Mouse (Mus musculus) adrenal gland, postnatal 4 days (tissue): ENCODE results near the gene Cdk17. TPM values are rescaled to one million over a fixed set of nuclear protein-coding genes. Genes with fewer than 3 reads are reported as not detected.

ENCODE experiments used
- DNase-seq, 2 experiments: peaks; one replicate each; pipeline ENCODE4 v3.0.0; 2021 to 2022; ENCODE audit warnings: low spot score in 2 of 2, mixed read lengths in 2 of 2
- total RNA-seq, 2 experiments: library from RNA; stranded (reverse); gene quantifications; 2 replicates each; pipeline ENCODE4 v1.2.3; 2021

Gene Cdk17
- total RNA-seq, 2 experiments from 2014 or later: 30.5 to 33.1 TPM

DNA sequence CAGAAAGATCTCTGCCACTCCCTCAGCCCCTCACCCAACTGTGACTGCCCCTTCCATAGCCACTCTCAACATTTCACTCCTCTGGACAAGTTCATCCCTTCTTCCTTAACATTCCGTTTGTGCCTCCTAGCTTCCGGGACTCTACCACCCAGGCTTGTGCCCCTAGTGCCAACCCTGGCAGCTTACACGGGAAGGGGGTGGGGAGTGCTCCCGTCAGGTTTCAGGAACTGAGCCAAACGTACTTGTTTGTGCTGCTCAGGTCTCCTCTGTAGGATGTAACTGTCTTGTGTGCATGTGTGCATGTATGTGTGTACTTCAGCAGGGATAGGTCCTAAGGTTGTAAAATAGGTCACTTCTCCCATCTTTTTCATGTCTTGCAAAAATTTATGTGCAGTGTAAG lies 99.2 kb downstream of the Cdk17 start:
- no peak for DNase-seq

DNA sequence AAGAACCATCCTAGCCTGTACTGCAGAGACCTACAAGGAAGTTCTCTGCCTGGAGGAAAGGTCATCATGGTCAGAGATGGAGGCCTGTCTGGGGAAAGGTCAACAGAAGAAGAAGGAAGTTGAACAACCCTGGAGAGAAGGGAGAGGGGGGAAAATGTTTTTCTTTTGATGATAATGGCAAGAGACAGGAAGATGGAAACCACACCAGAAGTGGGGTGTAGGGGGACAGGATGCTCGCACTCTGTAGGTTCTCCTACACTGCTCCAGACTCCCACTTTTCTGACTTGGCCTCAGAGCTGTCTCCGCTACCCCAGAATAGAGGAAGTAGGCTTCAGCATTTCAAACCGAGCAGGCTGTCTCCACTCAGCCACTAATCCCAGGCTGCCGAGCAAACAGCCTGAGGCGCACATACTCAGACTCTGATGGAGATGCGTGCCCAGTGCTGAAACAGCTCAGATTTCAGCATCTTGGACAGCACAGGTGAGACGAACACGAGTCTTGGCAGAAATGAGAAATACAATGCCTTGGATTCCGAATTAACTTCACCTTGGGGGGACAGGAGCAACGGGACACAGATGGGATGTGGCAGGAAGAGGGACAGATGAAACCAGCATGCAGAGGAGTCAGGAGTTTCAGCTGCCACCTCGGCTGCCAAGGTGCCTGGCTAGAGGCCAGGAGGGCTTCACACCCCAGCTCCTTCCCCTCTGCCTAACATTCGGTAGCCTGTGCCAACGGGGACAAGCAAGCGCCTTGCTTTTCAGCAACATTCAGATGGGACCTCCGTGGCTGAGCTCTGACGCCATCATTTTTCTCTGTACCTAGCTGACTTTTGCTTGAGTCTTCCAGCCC lies 100.7 kb downstream of the Cdk17 start:
- DNase-seq: no peak

DNA sequence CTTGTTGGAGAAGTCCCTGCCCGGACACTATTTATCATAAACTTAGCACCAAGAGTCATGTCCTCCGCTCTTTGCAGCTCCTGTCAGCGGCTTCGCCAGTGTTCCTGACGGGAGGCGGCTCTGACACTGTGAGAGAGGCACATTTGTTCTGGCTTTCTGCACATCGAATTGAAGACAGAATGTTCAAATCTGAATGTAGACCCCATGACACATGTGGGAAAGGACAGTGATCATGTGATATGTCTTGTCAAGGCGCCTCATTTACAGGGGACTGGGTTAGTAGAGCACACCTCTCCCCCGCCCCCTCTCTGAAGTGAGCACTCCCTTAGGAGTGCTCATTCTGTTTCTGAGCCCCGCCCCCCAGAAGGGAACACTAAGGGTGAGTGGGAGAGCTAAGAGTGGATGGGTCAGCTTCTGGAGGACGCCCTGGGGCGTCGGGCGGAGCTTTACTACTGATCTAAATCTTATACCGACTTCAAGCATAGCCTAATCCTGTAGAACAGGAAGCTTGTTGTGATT lies 101.4 kb downstream of the Cdk17 start:
- DNase-seq: no peak

DNA sequence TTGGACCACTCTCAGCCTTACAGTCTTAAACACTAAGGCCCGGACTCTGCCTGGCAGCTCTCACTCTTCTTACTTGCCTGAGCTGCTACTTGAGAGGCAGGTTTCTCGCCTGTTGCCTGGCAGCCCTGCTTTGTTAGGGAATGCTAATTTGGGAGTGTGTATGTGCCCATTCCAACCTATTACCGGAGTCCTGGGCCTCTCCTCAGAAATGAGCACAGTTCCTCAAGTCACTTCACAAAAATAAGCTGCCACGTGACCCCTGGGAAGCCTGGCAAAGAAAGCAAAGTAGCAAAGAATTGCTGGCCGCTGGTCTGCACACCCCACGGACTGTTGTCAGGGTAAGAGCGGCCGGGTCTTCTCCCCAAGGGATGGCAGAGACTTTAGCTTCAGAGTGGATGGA lies 102.8 kb downstream of the Cdk17 start:
- DNase-seq: no peak

DNA sequence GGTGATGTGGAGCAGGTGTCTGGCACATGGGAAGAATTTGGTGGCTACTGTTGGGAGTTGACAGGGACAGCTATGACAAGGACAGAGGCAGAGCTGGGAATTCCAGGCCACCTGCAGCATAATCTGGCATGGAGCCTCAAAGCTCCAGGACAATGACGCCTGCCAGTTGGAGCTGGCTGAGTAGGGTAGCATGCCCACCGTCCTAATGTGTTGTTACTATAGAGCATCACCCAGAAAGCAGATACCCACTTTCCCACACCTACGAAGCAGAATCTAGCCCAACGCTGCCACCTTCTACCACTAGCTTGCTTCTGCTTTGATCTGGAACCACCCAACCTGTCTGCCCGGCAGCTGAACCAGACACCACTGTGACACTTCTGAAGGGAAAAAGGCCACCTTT lies 103.3 kb downstream of the Cdk17 start:
- no peak for DNase-seq

DNA sequence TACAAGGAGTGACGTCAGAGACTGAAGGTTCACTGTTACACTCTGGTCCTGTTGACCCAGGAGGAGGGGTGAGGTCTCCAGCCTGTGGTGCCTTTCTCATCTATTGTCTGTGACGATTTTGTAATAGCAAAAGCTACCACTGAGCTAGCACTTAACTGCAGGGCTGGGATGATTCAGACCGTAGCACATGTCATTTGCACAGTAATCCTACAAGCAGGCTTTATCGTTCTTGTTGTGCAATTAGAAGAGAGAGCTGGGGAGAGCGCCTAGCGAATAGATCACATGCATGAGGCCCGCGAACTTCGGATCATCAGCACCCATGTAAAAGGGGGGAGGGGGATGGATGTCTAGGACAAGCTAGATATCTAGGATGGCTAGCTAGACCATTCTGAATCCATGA lies 105.2 kb downstream of the Cdk17 start:
- no peak for DNase-seq

DNA sequence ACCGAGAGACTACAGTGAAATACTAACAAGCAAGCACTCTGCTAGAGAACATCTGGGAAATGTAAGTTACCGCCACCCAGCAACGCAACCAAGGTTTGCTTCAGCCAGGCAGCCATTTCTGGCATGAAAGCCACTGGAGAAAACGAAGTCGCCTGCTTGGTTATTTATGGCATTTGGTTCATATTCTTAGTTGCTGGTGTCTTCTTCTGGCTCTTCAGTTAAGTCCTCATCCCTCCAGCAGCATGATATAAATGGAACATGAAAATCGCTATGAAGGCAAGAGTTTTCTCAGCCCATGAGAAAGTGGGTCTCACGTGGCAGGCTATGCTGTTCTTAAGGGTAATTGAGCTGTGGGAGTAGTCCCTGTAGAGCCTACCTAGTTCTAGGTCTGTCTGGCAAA lies 105.8 kb downstream of the Cdk17 start:
- DNase-seq: no peak

DNA sequence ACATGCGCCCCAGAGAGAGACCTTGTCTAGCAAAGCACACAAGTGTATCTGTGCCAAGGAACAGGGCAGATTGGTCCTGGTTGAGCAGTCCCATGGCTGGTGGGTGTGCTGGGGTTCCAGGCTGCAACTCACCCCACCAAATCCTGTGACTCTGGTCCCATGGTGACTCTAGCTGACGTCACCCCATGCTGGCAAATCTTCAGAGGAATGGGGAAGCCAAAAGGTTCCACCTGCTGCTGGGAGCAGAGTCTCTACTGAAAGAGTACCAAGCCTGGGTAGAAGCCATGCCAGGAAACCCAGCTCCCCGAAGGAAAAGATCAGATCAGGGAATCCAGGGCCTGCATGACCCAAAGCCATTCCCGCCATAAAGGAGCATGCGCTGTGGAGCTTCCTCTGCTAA lies 106.8 kb downstream of the Cdk17 start:
- DNase-seq: no peak

DNA sequence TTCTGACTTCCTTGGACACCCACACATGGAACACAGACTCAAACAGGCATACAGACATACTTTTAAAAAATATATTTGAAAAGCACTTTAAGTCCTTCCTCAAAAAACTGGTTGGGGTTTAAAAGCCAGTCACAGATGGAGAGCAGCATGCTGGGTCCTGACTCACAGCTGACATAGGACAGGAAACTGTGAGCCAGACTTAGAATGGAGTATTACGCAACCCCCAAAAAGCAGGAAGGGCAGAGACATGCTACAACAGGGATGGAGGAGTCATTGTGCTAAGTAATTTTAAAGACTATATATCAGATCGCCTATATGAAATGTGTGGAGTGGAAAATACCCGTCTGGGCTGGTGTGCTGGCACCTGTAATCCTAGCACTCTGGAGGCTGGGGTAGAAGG lies 107.7 kb downstream of the Cdk17 start:
- no peak for DNase-seq

DNA sequence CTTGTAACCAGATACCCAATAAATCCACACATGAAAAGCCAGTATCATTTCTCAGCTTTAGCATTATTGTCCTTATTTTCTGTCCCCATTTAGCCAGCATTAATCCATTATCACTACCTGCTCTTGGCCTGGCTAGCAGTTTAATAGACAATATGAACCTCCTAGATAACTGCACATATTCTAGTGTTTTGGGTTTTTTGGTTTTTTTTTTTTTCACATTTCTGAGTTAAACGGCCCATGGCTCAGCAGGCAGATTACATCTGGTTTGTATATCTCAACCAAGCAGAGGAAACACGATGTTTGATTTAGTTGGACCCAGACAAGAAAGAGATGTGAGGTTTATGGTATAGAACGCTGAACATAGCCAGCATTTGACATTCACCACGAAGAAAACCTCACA lies 109.1 kb downstream of the Cdk17 start:
- no peak for DNase-seq

DNA sequence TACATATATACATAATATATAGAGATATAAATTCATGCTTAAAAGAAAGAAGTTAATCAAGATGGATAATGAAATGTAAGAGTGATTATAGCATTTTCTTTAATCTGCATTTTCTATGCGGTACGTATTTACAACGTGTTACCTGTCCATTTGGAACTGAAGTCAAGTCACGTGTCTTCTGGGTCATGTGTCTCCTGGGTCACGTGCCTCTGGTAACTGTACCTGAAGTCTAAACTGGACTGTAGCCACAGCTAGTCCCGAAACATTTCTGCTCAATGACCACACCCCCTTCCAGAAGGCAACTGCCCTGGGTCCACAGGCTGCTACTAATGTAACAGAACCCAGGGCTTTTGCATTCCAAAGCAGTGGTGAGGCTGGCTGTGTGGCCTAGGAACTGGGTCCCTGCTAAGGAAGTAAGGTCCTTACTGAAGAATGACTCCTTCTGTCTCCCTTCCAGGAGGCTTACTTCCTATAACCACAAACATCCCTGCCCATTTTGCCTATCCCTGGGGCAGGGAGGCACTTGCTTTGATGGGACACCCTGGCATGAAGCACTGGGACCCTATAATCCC lies 110.3 kb downstream of the Cdk17 start:
- DNase-seq: no peak

DNA sequence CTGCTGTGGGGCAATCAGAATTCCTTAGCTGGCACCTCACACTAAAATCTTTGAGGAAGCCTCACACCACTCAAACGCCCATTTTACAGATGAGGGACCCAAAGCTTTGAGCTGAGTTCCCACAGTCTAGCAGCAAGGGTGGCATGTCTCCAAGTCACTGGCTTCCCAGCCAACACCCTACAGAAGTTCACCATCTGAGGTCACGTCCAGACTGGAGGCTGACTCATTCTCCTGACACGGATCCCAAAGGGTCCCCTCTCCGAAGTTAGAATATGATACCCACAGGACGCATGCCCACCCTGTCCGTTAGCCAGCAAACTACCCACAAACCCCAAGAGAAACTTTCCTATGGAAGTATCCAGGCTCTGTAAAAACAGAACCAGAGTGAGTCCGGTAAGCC lies 111.2 kb downstream of the Cdk17 start:
- DNase-seq: no peak

DNA sequence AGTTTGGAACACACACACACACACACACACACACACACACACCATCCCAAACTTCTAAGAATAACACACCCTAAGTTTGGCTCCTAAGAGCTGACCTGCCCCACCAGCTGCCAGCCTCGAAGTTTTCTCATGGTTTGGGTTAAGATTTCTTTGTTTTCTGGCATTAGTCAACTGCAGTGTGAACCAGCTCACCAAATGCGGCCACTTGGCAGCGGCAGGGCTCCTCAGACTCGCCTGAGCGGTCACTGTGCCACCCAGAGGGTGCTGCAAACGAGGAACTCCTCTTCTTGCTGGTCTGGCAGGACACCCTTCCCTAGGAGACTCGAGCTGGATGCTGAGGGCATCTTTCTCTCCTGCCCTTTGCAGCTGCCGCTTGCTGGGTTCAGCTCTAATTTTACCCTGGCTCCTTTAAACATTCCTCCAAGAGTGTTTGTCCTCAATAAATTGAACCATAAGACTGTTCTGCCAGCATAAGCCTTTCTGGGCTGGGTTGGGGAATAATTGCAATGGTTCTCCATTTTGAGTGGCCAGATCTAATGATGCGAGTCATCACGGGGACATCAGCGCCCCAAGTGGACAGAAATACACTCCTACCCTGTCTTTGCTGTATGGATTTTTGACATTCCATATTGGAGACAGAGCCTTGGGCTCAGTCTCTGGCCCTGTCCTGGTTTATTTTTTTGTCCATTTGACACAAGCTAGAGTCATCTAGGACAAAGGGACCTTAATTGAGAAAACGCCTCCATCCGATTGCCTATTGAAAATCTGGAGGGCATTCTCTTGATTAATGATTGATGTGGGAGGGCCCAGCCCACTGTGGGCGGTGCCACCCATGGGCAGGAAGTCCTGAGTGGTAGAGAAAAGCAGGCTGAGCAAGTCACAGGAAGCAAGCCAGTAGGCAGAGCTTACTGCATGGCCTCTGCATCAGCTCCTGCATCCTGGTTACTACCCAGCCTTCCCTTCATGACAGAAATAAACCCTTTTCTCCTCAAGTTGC lies 112.6 kb downstream of the Cdk17 start:
- no peak for DNase-seq

DNA sequence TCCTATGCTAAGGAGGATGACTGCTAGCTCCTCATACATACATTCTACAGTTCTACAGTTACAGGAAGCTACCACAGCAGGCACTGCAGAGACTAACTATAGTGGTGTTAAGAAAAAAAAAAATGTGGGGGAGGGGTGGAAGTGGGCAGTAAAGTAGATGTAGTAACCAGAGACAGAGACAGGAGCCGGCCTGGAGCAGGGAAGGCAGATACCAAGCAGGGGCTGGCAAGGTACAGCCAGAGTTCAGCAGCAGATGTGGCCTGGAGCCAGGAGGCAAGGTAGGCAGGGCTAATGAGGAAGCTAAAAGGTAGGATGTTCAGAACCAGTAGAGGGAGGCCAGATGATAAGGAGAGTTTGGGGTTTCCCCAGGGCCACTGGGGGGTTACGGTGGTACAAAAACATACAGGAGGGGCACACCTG lies 113.6 kb downstream of the Cdk17 start:
- no peak for DNase-seq

DNA sequence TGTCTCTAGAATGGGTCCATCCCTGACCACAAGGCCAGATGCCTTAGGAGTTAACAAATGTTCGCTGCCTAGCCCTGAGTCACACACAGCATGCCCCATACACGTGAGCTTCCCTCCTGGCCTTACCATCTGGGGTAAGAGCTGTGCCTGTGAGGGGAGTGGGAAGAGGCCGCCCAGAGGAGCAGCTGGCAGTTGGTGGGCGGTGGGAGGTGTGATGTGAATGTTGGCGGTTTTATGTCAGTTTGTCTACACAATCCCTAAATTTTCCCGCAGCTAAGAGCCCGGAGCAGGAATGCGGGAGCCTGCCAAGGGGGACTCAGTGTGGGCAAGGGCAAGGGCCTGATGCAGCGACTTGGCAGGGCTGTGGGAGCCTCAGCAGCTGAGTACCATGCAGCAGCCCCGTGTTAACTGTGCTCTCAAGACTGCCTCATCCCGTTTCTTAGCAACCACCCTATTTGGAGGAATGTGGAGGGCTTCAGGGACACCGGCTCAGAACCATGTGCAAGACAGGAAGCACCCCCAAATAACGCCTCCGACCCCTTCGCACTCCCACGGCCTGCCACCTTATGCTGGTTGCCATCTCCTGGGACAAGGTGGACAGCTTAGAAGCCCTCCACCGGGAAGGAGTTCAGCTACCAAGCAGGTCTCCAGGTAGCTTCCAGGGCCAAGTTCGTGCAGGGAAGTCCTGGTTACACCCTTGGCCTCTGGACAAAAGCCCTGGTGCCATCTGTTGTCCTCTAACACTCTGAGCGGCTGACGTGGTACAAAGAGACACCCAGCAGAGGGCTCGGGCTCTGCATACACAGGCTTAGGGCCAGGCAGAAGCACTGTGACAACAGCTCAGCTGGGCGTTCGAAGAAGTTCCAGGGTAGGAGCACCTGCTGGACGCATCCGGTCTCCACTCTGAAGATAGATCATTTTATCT lies 114.8 kb downstream of the Cdk17 start:
- DNase-seq: no peak

DNA sequence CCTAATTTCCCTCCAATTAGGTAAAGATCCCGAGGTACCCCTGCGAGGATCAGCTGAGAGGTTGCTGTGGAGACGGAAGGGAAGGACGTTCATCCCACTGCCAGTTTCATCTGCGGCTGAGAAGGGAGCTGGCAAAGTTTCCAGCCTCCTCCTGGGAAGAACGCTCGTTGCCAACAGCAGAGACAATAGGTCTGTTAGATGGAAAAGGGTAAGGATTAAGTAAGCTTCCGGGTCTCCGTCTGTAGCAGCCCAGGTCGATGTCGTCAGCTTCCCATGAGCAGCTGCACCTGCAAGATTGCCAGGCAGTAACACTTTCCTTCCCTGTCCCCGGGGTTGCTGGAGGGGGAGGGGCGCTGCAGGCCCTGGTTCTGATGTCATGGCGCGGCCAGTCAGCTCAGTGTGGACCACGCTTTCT lies 115.7 kb downstream of the Cdk17 start:
- no peak for DNase-seq

DNA sequence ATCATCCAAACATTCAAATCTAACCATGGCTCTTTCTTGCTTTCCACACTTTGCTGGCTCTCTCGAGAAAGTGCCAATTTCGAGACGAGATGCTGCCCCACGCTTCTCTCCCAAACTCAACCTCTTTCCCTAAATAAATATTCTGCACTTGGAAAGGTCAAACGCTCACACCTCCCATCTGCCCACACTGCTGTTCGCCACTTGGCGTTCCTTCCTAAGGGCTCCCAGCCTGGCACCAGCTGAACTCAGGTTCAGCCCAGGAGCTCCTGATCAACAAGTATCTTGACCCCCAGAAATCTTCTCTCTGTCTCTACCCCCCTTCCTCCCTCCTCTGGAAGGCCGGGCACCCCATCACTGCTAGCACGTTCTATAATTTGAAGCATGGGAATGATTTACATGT lies 116.2 kb downstream of the Cdk17 start:
- DNase-seq: no peak

DNA sequence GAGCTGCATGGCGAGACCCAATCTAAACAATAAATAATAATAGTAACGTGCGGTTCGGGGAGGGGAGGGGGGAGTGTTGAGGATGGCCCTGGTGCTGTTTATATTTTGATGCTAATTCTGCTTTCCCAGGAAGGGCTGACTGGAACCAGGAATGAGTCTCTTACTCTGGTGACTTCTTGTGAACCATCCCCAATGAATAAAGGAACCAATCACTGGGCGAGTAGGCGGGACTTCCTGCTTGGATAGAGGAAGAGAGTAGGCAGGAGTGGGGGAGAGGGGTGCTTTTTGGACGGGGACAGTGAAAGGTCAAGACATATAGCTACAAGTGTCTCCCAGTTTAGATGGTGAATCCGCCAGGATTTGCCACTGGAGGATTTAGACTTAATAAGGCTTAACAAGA lies 117.7 kb downstream of the Cdk17 start:
- no peak for DNase-seq

DNA sequence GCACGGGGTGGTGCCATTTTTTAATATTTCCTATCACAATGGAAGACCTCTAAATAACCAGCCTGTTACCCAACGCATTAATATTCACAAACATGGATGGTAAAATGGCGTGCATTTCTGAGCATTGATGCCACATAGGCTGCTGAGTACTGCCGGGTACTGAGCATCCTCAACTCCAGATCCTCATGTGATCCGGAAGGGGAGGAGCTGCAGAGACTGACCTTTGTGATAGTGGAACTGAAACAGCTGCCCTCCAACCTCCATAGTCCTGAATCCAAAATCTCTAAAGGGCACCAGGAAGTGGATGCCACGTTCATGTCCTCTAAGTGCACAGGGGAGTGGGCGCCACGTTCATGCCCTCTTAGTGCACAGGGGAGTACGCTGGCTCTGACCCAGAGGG lies 118.4 kb downstream of the Cdk17 start:
- DNase-seq: no peak

DNA sequence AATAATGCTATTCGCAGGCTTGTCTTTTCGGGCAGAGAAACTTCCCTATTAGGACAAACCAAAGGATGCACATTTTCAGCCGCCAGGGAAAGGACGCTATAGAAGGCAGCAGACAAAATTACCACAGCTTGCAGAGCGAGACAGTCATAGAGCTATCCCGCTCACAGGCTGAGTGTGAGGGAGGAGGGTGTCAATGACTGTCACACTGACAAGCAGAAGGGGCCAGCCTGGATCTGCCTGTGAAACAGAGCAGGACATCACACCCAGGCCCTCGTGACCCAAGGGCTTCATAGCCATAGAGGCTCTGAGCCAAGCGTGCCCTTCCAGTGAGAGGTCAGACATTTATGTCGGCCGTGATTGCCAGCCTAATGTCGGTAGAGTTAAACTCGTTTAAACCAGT lies 119.9 kb downstream of the Cdk17 start:
- DNase-seq: no peak

DNA sequence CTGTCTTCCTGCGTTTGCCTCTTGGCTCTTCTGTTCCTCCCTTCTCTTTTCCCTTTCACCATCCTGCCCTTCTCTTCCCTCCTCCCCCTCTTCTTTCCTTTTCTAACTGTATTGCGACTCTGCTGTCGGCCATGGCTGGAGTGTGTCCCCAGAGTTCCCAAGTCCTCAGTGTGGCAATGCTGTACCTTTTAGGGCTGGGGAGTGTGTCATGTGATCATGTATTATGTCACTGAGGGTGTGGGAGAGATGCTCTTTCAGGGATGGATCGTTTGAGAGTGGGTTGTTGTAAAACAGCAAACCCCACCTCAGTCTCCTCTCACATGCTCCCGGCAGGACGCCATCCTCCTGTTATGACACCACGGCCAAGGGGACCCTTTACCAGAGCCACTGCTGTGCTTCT lies 120.4 kb downstream of the Cdk17 start:
- DNase-seq: no peak
